Mouse (Mus musculus) midbrain, postnatal 0 days (tissue): ENCODE measurements at regions not wholly inside any gene's neighbourhood (a gene's known extent, or its start where the extent isn't known, plus 50 kb on each side); places are given as distances from the start of the nearest gene placed in this dataset.

Experiments
- ATAC-seq: fragments of 200-750 bp; cut with Nextera tagmentation; 2 replicates; pipeline ENCODE4 v1.8.0; 2017; ENCODE audit warnings: moderate number of reproducible peaks, mild to moderate bottlenecking, moderate TSS enrichment, moderate library complexity; ENCODE audit not compliant: low FRiP score
- DNase-seq: peaks from one replicate; pipeline ENCODE4 v3.0.0-alpha.2; 2015; ENCODE audit warnings: low spot score
- H3K27ac ChIP-seq: fragments of 300-500 bp; sonication (generic); 2 replicates; pipeline ENCODE4 v1.5.1; 2014; ENCODE audit warnings: low read depth, mild to moderate bottlenecking, low read length, mixed read lengths
- H3K27me3 ChIP-seq: fragments of 300-500 bp; sonication (generic); 2 replicates; pipeline ENCODE4 v1.6.1; 2014; ENCODE audit warnings: low read length, control low read depth, mixed read lengths; ENCODE audit not compliant: insufficient read depth
- H3K36me3 ChIP-seq: fragments of 300-500 bp; sonication (generic); 2 replicates; pipeline ENCODE4 v1.6.1; 2014; ENCODE audit warnings: low read length, control low read depth, mixed read lengths; ENCODE audit not compliant: insufficient read depth
- H3K4me1 ChIP-seq: fragments of 300-500 bp; sonication (generic); 2 replicates; pipeline ENCODE4 v1.6.1; 2014; ENCODE audit warnings: mild to moderate bottlenecking, control low read depth, antibody characterized with exemption, low read length, mixed read lengths; ENCODE audit not compliant: insufficient read depth
- H3K4me2 ChIP-seq: fragments of 300-500 bp; sonication (generic); 2 replicates; pipeline ENCODE4 v1.6.1; 2014; ENCODE audit warnings: low read depth, mild to moderate bottlenecking, low read length, mixed read lengths; ENCODE audit not compliant: poor library complexity, severe bottlenecking
- H3K4me3 ChIP-seq: fragments of 300-500 bp; sonication (generic); 2 replicates; pipeline ENCODE4 v1.5.1; 2014; ENCODE audit warnings: low read depth, mild to moderate bottlenecking, low read length, moderate library complexity
- H3K9ac ChIP-seq: fragments of 300-500 bp; sonication (generic); replicated peaks from 2 replicates; pipeline ENCODE4 v1.6.1; 2014; ENCODE audit warnings: mild to moderate bottlenecking, low read length, moderate library complexity, mixed read lengths; ENCODE audit not compliant: poor library complexity, severe bottlenecking
- H3K9me3 ChIP-seq: fragments of 300-500 bp; sonication (generic); 2 replicates; pipeline ENCODE4 v1.6.1; 2016; ENCODE audit warnings: low read length, control low read depth
- CTCF ChIP-seq: IDR thresholded peaks from 2 replicates; pipeline ENCODE4 v1.5.1; 2016; ENCODE audit warnings: antibody characterized with exemption, mild to moderate bottlenecking
- WGBS: fragments of 180-500 bp; shearing (Covaris S2); extraction: QIAGEN DNeasy Blood & Tissue Kit; methylation state at CpG from one replicate; pipeline ENCODE4 v1.1.7; 2014; 5-methylcytosine and 5-hydroxymethylcytosine counted together

DNA sequence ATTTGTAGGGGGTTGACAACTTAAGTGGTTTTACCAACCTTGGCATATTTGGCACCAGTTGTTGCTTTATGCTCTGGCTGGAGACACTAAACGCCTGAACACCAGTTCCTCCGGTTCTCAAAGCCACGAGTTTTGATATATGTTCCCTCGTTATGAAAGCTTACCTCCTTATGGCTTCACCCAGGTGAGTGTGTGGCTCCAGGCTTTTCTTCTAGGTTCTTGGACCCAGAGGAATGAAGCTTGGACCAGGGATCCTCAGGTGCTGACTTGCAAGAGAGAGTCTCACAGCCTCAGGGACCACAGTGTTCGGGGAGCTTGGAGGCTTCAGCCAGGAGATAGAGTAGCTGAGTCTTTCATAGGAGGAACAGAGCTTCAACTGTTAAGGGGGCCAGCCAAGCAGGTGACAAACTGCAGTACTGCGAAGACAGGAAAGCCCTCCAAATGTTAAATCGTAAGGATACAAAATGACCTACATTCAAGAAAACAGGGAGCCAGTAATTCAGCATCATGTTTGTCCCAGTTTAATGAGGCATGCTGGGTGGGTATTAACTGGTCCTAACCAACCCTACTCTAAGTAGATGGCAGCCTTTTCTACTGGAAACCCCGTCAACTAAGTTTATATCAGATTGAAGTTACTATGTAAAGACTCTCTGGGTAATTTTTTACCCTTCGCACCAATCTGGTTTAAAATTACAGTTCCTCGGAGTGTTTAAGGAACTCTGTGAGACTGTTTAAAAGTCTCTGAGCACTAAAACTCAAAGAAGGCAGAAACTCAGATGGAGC lies 307.9 kb downstream of the Mtx2 start:
- ATAC-seq (no peak), DNase-seq (no peak)
- no peak overlapping the region for H3K27ac ChIP-seq
- no peak overlapping the region for H3K9ac ChIP-seq
- TF ChIP-seq CTCF = no peak
- H3K4me2 ChIP-seq = no peak overlapping the region
- H3K4me3 ChIP-seq = no peak overlapping the region
- H3K36me3 ChIP-seq = no peaks in the 10 kb centered on the region
- H3K9me3 ChIP-seq = no peaks in the 10 kb centered on the region
- 83% methylated on average over 10 of the region's 10 CpGs for whole genome bisulfite sequencing
- peaks cover 6% of the 10 kb centered on the region; the same call in 1 of the 2 replicates for H3K4me1 ChIP-seq
- peaks cover 33% of the 10 kb centered on the region for H3K27me3 ChIP-seq

DNA sequence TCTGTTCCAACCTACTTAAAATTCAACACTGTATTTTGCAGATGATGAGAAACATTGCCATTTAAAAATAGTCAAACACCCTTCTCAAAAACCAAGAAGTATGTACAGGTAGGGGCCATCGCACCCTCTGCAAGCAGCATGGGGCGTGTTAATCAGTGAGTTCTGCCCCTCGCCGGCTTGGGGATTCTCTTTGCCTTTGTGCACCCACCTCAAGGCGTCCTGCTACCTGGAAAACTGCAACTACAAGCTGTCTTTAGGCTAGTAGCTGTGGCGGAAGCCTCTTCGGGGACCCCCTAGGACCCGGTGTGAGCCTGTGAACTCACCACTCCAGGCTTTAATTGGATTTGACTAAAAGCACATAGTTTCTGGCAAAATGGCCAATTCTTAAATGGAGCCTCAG lies 311.0 kb downstream of the Mtx2 start:
- H3K4me2 ChIP-seq = no peak overlapping the region
- peaks cover 55% of the 10 kb centered on the region for H3K27me3 ChIP-seq
- no peak for DNase-seq
- WGBS = 16% methylated on average over 8 of the region's 8 CpGs
- 0 out of 2 replicates have a peak overlapping the region, but pooled peaks have one; percentile 37 for H3K4me3 ChIP-seq
- H3K9ac ChIP-seq = no peak overlapping the region
- ATAC-seq = no peak
- TF ChIP-seq CTCF = no peak
- no peaks in the 10 kb centered on the region for H3K36me3 ChIP-seq
- H3K9me3 ChIP-seq = no peaks in the 10 kb centered on the region
- H3K27ac ChIP-seq = no peak overlapping the region
- peaks cover 6% of the 10 kb centered on the region; the same call in 1 of the 2 replicates for H3K4me1 ChIP-seq

DNA sequence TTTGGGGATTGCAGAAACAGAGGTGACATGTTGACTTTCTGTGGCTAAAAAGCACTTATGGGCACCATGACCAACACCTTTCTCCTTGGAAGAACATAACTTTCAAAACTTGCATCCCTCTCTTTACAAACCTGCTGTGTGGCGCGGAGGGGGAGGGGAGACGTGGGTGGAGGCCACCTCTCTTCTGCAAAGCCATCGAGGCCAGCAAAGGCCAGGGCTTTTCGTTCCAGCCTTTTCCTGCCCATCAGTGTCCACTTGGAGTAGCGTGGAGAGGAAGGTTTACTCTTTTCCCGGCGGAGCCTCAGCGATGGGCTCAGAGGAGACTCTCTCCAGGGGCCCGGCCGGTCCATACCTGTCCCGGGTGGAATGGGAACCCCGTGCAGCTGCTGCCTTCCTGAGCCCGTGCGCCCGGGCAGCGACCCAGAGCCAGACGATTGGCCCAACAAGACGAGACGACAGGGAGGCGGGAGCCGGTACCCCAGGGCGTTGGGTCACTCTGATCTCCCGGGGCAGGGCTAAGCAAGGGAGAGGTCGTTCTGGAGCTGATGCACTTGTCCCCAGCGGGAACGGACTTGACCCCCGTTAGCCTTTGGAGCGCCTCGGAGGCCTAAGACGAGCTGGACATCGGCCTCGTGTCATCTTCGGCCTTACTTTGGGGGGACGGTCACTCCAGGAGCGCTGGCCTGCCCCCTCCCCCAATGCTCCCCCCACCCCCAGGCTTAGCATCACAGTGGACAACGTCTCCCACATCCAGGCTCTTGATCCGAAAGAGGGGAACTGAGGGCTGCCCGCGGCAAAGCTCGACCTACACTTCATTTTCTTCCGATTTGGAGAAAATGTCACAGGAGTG lies 311.8 kb downstream of the Mtx2 start:
- no peak for TF ChIP-seq CTCF
- peaks cover 6% of the 10 kb centered on the region; the same call in 1 of the 2 replicates for H3K4me1 ChIP-seq
- no peaks in the 10 kb centered on the region for H3K9me3 ChIP-seq
- no peak overlapping the region for H3K27ac ChIP-seq
- H3K36me3 ChIP-seq = no peaks in the 10 kb centered on the region
- H3K27me3 ChIP-seq = peaks cover 50% of the 10 kb centered on the region
- 0 out of 2 replicates have a peak, but pooled peaks have one; percentile 34 for ATAC-seq
- peak overlapping the region; percentile 33 for H3K9ac ChIP-seq
- 3% methylated on average over 41 of the region's 42 CpGs for WGBS
- DNase-seq = no peak
- H3K4me2 ChIP-seq = peak overlapping the region; percentile 80
- H3K4me3 ChIP-seq = peak overlapping the region; percentile 37

DNA sequence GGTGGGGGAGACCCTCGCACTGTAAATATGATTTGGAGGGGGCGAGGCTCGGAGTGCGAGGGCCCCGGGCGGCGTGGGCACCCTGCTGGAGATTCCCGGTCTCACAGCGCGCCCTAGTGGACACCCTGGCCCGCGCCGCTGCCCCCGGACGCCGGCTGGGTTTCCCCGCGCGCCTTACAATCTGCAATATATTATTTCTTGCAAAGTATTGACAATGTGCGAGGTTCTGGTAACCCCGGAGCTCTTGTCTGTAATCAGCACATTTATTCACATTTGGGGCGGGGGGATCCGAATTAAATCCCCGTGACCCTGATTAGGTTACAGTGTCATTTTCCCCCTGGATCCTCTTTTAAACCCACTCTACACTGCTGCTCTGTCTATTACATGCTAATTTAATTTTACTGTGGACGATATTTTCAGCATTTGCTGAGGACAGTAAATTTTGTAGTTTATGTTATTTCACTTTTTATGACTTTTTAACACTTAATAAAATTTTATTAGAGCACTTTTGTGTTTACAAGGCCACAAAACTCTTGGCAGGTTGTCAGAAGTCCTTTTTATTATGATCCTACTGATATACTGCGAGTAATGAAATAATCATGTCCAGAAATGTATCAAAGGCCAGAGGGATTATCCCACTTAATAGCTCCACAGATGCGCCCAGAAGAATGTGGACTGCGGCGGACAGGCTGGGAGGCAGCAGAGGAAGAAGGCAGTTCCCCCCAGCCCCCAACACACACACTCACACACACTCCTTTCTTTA lies 312.6 kb downstream of the Mtx2 start:
- Histone ChIP-seq H3K4me2 (peak overlapping the region; percentile 80), H3K9me3 (no peaks in the 10 kb centered on the region), H3K9ac (peak overlapping the region; percentile 33; the same call in 1 of the 2 replicates), H3K4me1 (peaks cover 6% of the 10 kb centered on the region; the same call in 1 of the 2 replicates), H3K27me3 (peaks cover 50% of the 10 kb centered on the region), H3K27ac (no peak overlapping the region), H3K36me3 (no peaks in the 10 kb centered on the region), H3K4me3 (peak overlapping the region; percentile 37)
- DNase-seq (peak; percentile 47), ATAC-seq (0 out of 2 replicates have a peak, but pooled peaks have one; percentile 20)
- peak; percentile 80 for TF ChIP-seq CTCF
- WGBS = 4% methylated on average over 29 of the region's 29 CpGs

DNA sequence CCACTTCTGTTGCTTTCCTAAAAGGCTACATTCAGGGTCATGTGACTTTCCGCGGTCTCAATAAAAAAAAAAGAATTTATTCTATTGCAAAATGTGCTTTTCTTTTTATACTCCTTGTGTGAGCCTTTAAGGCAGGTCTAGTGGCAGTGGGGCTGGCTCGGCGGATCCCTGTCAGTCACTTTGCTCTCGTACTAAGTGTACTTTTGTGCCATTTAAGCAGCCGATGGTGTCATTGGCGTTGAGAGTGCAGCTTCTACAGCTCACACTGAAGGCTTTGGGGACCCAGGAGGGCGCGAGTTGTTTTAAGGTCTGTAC lies 313.1 kb downstream of the Mtx2 start:
- Histone ChIP-seq H3K27ac (no peak overlapping the region), H3K4me1 (peaks cover 6% of the 10 kb centered on the region; the same call in 1 of the 2 replicates), H3K4me3 (no peak overlapping the region), H3K27me3 (peaks cover 50% of the 10 kb centered on the region), H3K9ac (no peak overlapping the region), H3K4me2 (no peak overlapping the region), H3K36me3 (no peaks in the 10 kb centered on the region), H3K9me3 (no peaks in the 10 kb centered on the region)
- ATAC-seq = no peak
- WGBS = 33% methylated on average over 9 of the region's 9 CpGs
- TF ChIP-seq CTCF = no peak
- DNase-seq = no peak
